Mouse (Mus musculus): Measurements from ENCODE around the gene Gm42688.

The Gm42688 gene

DNA sequence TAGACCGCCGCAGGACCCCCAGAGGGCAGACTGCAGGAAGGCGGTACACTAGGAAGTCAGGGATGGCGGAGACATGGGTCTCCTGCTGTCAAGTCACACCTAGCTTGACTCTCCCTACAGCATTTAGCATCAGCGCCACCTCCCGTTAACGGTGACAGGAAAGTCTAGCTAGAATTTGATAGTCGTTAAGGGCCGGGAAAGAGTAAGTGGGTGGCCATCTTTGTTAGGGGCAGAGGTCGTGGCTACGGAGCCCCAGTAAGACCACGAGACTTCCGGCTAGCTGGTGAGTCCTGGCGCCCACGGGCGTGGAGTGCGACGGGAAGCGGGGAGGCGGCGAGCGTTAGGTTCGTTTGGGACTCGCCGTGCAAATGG is at the start of gene Gm42688, which contains the start of gene Ccdc142:
TSS of gene Gm42688 (plus strand) at position 302 of the 372 bp plus-strand sequence.
TSS of gene Ccdc142 (plus strand) at position 286 of the 372 bp plus-strand sequence.
- DNase-seq (ENCODE audit: inconsistent ontology term): no peak

DNA sequence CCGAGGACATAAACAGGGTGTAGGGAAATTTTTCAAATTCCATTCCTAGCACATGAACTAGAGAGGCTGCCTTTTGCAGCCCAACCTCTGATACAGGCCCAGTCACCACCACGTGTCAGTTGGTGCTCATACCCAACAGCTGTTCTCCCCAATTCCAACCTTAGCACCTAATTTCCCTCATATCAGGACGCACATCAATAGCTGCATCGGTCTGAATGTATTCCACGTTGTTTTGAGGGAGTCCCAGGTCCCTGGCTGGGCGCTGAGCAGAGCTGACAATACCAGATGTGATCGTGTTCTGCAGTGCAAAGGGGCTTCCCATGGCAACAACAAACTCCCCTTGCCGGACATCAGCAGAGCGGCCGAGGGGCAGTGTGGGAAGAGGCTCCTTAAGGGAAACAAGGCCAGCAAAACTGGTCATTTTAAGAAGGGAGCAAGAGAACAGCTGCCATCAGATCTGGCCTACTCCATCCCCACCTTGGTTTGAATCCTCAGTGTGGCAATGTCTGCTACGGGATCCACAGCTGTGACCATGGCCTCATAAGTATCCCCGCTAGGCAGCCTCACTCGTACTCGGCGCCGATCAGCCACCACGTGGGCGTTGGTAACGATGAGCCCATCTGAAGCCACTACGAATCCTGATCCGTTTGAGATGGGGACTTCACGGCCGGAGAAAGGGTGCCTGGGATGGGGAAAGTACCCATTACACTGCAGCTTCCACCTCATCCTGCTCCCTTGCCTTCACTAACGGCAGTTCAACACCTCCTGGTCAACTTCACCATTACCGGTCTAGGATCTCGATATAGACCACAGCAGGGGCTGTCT is 48.1 kb upstream of the Gm42688 start:
- DNase-seq (ENCODE audit: inconsistent ontology term): peak; percentile 69

GRCm38 (mm10) chr6:83054074-83054851 is 47.2 kb upstream of the Gm42688 start, which contains the start of gene Aup1:
TSS of gene Aup1 (plus strand) at chr6:83054521.
- DNase-seq (ENCODE audit: inconsistent ontology term): peak; percentile 99

GRCm38 (mm10) chr6:83054871-83055431 is 46.5 kb upstream of the Gm42688 start, which contains the start of gene Htra2:
TSS of gene Htra2 (minus strand) at chr6:83055273.
- no peak for DNase-seq (ENCODE audit: inconsistent ontology term)

DNA sequence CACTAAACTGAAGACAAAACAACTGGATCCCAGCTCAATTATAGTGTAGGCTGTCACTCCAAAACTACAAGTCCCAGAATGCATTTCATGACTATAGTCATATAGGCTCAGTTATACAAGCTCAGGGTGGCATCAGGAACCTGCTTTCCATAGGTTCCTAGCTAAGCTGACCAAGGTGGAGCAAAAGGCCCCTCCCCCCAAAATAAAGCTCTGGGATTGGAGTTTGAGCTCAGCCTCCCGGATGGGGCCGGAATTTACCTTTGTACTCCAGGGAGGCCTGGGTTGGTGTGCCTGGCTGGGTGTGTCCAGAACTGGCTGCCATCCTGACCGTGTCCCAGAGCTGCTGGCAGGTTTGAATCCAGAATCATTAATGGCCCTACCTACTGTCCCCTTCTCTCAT is 43.6 kb upstream of the Gm42688 start, which contains the start of gene Dqx1:
TSS of gene Dqx1 (plus strand) at position 55 of the 400 bp plus-strand sequence.
- DNase-seq (ENCODE audit: inconsistent ontology term): no peak

DNA sequence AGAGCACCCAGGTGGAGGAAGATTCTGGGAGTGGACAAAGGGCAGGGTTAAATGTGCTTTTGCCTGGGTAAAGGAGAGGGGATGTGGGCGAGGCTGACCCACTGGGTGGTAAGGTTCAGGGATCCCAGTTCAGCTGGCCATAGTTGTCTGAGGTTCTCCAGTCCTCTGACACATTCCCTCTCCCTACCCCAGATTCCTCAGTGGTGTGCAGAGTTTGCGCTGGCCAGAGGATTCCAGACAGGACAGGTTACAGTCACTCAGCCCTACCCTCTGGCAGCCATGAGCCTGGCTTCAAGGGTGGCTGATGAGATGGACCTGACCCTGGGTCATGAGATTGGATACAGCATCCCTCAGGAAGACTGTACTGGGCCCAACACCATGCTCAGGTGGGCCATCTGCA is 42.7 kb upstream of the Gm42688 start:
- DNase-seq (ENCODE audit: inconsistent ontology term): no peak

GRCm38 (mm10) chr6:83065995-83066394 is 35.4 kb upstream of the Gm42688 start:
- no peak for DNase-seq (ENCODE audit: inconsistent ontology term)

- DNase-seq (ENCODE audit: inconsistent ontology term): no peak
These were observed 35.0 kb upstream of the Gm42688 start for GRCm38 (mm10) chr6:83066441-83066840.

GRCm38 (mm10) chr6:83068221-83068620 is 33.2 kb upstream of the Gm42688 start:
- DNase-seq (ENCODE audit: inconsistent ontology term): no peak

DNA sequence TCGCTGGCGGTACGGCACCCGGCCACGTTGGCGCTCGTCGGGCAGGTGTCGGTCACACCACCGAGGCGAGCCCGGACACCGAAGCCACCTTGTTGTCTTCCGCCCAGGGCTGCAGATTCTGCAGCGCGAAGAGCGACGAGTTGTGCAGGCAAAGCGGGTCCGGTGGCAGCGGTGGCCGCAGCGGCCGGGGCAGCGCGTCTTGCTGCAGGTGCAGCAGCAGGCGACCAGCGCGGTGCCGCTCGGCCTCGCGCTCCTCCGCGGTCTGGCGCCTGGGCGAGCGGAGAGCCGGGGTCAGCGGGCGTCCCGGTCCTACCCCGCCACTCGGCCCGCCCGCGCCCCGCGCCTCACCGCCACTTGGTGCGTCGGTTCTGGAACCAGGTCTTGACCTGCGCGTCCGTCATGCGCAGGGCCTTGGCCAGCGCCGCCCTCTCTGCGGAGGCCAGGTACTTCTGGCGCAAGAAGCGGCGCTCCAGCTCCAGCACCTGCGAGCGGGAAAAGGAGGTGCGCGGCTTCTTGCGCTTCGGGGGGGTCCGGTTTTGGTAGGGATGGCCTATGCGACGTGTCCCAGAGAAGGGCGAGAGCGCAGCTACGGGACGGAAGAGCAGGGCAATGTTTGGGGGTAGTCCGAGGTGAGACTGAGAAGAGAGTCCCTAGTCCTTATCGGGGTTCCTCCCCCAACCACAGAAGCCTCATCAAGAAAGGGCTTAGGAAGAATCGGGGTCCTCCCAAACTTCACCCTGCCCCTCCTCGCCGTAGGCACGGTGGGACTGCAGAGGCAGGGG is 32.5 kb upstream of the Gm42688 start:
- no peak for DNase-seq (ENCODE audit: inconsistent ontology term)

- DNase-seq (ENCODE audit: inconsistent ontology term): no peak
These were observed 31.8 kb upstream of the Gm42688 start for GRCm38 (mm10) chr6:83069488-83070246.

- no peak for DNase-seq (ENCODE audit: inconsistent ontology term)
These were observed 31.3 kb upstream of the Gm42688 start, which contains the start of gene Tlx2 for GRCm38 (mm10) chr6:83070247-83070310. TSS of gene Tlx2 (minus strand) at chr6:83070293.

GRCm38 (mm10) chr6:83070311-83071219 is 30.9 kb upstream of the Gm42688 start:
- peak; percentile 65 for DNase-seq (ENCODE audit: inconsistent ontology term)

- DNase-seq (ENCODE audit: inconsistent ontology term): no peak
These were observed 30.2 kb upstream of the Gm42688 start for GRCm38 (mm10) chr6:83071220-83071619.

DNA sequence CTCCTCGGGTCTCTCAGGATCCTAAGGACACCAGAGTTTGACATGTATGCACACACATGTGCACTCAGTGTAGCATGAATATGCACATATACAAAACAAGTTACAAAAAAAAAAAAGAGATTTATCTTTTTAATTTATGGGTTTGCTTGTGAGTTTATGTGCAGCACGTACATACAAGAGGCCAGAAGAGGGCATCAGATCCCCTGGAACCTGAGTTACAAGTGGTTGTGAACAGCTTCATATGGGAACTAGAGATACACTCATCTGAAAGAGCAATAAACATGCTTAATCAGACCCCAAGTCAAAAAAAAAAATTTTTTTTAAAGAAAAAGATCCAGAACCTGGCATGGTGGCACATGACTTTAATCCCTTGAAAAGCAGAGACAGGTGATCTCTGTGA is 26.4 kb upstream of the Gm42688 start:
- DNase-seq (ENCODE audit: inconsistent ontology term): no peak

- DNase-seq (ENCODE audit: inconsistent ontology term): peak; percentile 57
These were observed 23.6 kb upstream of the Gm42688 start, which contains the start of gene Pcgf1 for GRCm38 (mm10) chr6:83077630-83078323. TSS of gene Pcgf1 (plus strand) at chr6:83077869.

DNA sequence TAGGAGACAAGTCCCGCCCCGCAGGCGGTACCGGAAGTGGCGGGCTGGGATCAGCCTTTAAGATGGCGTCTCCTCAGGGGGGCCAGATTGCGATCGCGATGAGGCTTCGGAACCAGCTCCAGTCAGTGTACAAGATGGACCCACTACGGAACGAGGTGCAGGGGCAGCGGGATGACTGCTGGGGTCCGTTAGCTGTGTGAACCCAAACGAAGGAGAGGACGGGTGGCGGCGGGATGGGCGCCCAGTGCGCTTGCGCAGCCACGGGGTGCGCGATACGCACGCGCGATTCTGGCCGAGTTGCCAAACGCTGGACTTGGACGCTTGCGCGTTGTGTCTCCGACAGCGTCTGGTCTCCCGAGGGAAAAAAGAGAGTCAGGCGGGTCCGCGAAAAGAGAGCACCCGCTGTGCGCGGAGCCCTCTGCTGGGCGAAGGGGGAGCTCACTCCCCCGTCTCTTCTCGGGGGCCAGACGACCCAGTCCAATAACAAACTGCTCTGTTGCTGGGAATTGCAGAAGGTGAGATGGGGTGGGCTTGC is 23.0 kb upstream of the Gm42688 start:
- peak; percentile 98 for DNase-seq (ENCODE audit: inconsistent ontology term)

GRCm38 (mm10) chr6:83080210-83080609 is 21.2 kb upstream of the Gm42688 start:
- no peak for DNase-seq (ENCODE audit: inconsistent ontology term)

DNA sequence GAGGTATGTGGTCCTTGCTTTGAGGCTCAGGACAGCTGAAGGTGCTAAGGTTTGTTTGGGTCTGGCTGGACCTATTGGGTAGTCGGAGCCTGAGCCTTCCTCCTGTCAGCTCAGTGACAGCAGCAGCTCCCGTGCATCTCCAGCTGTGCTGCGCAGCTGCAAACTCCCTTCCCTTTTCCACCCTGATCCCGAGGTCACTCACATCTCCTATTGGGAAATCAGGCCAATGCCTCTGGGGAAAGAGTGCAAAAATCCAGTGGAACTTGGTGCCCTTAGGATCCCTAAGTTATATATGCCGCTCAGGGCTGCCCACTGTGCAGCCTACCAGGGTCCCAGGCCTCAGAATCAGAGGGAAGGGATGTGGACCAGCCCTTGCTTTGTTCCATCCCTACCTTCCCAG is 17.9 kb upstream of the Gm42688 start:
- DNase-seq (ENCODE audit: inconsistent ontology term): no peak

Data from Muller cell, postnatal 12 days (primary cell).